Mouse (Mus musculus) right cerebral cortex, postnatal 14 days (tissue): ENCODE results near the gene Ifi206.

Experiments
- DNase-seq: peaks from one replicate; pipeline ENCODE4 v3.0.0; 2022

The Ifi206 gene

GRCm38 (mm10) chr1:173418516-173418915, 72.3 kb downstream of the Ifi206 start:
- no peak for DNase-seq
